Mouse (Mus musculus): ENCODE results near the gene Ankrd55.

DNA sequence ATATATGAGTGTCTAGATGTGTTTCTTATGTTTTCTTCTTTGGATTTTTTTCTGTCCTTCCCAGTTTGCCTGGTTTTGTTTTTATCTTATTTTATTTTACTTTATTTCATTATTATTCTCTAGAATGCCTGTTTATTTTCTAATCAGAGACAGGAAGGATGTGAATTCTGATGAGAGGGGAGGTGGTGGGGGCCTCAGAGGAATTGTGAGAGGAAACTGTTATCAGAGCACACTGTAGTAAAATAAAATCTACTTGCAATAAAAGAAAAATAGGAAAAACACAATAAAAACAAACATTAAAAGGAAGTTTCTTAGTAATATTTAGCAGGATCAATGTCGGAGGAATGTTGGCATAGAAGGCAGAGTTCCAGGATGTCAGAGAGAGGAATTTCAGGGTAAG is 116.9 kb downstream of the Ankrd55 start:
- no peak for TF ChIP-seq CTCF (IDR thresholded peaks at IDR 0.05 in 2 of 3, conservative IDR thresholded peaks at IDR 0.05 in 1 of 3; ENCODE audit: control insufficient read depth in 1 of 3, insufficient read depth in 1 of 3, low read depth in 2 of 3, low read length in 3 of 3, poor library complexity in 1 of 3, severe bottlenecking in 1 of 3)
- TF ChIP-seq BHLHE40 (IDR thresholded peaks at IDR 0.05; ENCODE audit: borderline replicate concordance, low read depth, low read length) = no peak
- TF ChIP-seq KAT2A (conservative IDR thresholded peaks at IDR 0.05; ENCODE audit: low read depth, low read length) = no peak
- no peak for TF ChIP-seq POLR2A (IDR thresholded peaks at IDR 0.05; ENCODE audit: control insufficient read depth in 1 of 2, insufficient read depth in 1 of 2, low read depth in 1 of 2, low read length in 2 of 2, poor library complexity in 1 of 2)
- no peak for TF ChIP-seq NRF1 (IDR thresholded peaks at IDR 0.05; ENCODE audit: insufficient read depth, low read depth, low read length, poor library complexity, severe bottlenecking)
- no peak for TF ChIP-seq EP300 (IDR thresholded peaks at IDR 0.05; ENCODE audit: low read depth in 1 of 2, low read length in 2 of 2)
- TF ChIP-seq CHD1 (IDR thresholded peaks at IDR 0.05; ENCODE audit: low read depth, low read length) = no peak
- TF ChIP-seq ETS1 (IDR thresholded peaks at IDR 0.05; ENCODE audit: low read depth, low read length) = no peak
- TF ChIP-seq GABPA (IDR thresholded peaks at IDR 0.05; ENCODE audit: low read depth, low read length) = no peak
- TF ChIP-seq TCF12 (IDR thresholded peaks at IDR 0.05; ENCODE audit: low read depth, low read length) = no peak
- no peak for TF ChIP-seq USF2 (IDR thresholded peaks at IDR 0.05; ENCODE audit: borderline replicate concordance in 1 of 2, insufficient read depth in 1 of 2, low read depth in 1 of 2, low read length in 2 of 2)
